Mouse (Mus musculus): ENCODE measurements around the gene Slc35a2.

Slc35a2 gene

GRCm38 (mm10) chrX:7863181-7863580 is 20.6 kb upstream of the Slc35a2 start:
- TF ChIP-seq POU5F1 (IDR thresholded peaks at IDR 0.05; ENCODE audit: borderline replicate concordance, low read length) (no peak), CTCF (conservative IDR thresholded peaks at IDR 0.05; ENCODE audit: low read length) (no peak), NANOG (IDR thresholded peaks at IDR 0.05; ENCODE audit: borderline replicate concordance, low read length) (no peak)
- H3K4me3 ChIP-seq (replicated peaks; ENCODE audit: low read length), result no peak overlapping the region
- peaks cover 60% of the 10 kb centered on the region for H3K36me3 ChIP-seq (ENCODE audit: insufficient read depth, low read length)
- H3K27me3 ChIP-seq (ENCODE audit: insufficient read depth, low read length), result no peaks in the 10 kb centered on the region
- peaks cover 52% of the 10 kb centered on the region for H3K4me1 ChIP-seq (replicated peaks; ENCODE audit: low read depth, low read length)
- no peaks in the 10 kb centered on the region for H3K9me3 ChIP-seq (ENCODE audit: low read length)

DNA sequence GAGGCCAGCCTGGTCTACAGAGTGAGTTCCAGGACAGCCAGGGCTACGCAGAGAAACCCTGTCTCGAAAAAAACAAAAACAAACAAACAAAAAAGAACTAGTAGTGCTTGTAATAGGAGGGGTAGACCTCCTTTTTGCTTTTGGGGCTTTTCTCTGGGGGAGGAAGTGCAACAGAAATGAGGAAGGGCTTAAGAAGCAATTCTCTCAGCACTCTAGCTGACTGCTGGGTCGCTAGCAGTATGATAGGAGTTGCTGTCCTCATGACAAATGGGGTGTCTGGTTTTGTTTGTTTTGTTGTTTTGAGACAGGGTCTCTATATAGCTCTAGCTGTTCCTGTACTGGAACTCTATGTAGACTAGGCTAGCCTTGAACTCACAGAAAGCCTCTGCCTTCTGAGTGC is 19.3 kb upstream of the Slc35a2 start:
- Histone ChIP-seq H3K27me3 (ENCODE audit: insufficient read depth, low read length) (no peaks in the 10 kb centered on the region), H3K36me3 (ENCODE audit: insufficient read depth, low read length) (peaks cover 49% of the 10 kb centered on the region), H3K4me1 (replicated peaks; ENCODE audit: low read depth, low read length) (peaks cover 62% of the 10 kb centered on the region), H3K9me3 (ENCODE audit: low read length) (no peaks in the 10 kb centered on the region), H3K4me3 (replicated peaks; ENCODE audit: low read length) (no peak overlapping the region)
- TF ChIP-seq POU5F1 (IDR thresholded peaks at IDR 0.05; ENCODE audit: borderline replicate concordance, low read length) (no peak), NANOG (IDR thresholded peaks at IDR 0.05; ENCODE audit: borderline replicate concordance, low read length) (no peak), CTCF (conservative IDR thresholded peaks at IDR 0.05; ENCODE audit: low read length) (no peak)

DNA sequence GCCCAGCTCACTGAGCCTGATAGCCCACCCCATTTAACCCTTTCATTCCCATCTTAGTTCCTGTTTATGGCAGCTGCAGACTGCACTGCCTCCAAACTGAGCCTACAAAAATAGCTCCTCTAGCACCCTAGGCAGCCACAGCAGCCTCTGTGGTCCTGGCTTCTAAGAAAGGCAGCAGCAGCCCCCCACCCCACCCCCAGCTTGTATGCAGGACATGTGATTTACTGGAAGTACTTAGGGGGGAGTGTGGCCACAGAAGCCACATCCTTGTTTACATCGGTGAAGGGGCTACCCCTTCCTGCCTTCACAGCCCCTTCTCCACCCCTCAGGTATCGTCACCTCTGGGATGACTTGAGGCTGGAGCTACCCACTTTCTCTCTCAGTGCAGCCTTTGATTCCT is 18.5 kb upstream of the Slc35a2 start:
- H3K4me3 ChIP-seq (replicated peaks; ENCODE audit: low read length), result no peak overlapping the region
- H3K4me1 ChIP-seq (replicated peaks; ENCODE audit: low read depth, low read length), result peaks cover 65% of the 10 kb centered on the region
- H3K36me3 ChIP-seq (ENCODE audit: insufficient read depth, low read length), result peaks cover 44% of the 10 kb centered on the region
- TF ChIP-seq POU5F1 (IDR thresholded peaks at IDR 0.05; ENCODE audit: borderline replicate concordance, low read length) (no peak), CTCF (conservative IDR thresholded peaks at IDR 0.05; ENCODE audit: low read length) (no peak), NANOG (IDR thresholded peaks at IDR 0.05; ENCODE audit: borderline replicate concordance, low read length) (no peak)
- H3K27me3 ChIP-seq (ENCODE audit: insufficient read depth, low read length), result no peaks in the 10 kb centered on the region
- H3K9me3 ChIP-seq (ENCODE audit: low read length), result no peaks in the 10 kb centered on the region

DNA sequence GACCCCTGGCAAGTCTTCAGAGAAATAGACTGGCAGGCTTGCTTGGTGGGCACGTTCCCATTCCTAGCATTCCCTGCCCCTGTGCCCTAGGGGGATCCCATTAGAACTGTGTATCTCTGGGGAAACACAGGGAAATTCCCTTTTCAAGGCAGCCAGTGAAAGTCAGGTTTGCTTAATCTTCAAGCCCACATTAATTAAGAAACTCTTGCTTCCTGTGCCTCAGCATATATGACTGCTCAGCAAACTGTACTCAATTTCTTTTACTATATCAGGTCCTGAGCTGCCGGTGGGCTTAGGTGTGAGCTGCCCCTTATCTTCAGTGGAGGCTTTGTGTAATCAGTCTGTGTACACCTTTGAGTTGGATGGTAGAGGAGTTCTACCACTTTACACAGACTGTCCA is 18.0 kb upstream of the Slc35a2 start:
- no peak for TF ChIP-seq POU5F1 (IDR thresholded peaks at IDR 0.05; ENCODE audit: borderline replicate concordance, low read length)
- TF ChIP-seq NANOG (IDR thresholded peaks at IDR 0.05; ENCODE audit: borderline replicate concordance, low read length), result no peak
- no peak for TF ChIP-seq CTCF (conservative IDR thresholded peaks at IDR 0.05; ENCODE audit: low read length)
- no peak overlapping the region for H3K4me3 ChIP-seq (replicated peaks; ENCODE audit: low read length)
- no peaks in the 10 kb centered on the region for H3K27me3 ChIP-seq (ENCODE audit: insufficient read depth, low read length)
- peaks cover 69% of the 10 kb centered on the region for H3K4me1 ChIP-seq (replicated peaks; ENCODE audit: low read depth, low read length)
- H3K36me3 ChIP-seq (ENCODE audit: insufficient read depth, low read length), result peaks cover 41% of the 10 kb centered on the region
- H3K9me3 ChIP-seq (ENCODE audit: low read length), result no peaks in the 10 kb centered on the region

GRCm38 (mm10) chrX:7867141-7867540 is 16.7 kb upstream of the Slc35a2 start:
- Histone ChIP-seq H3K27me3 (ENCODE audit: insufficient read depth, low read length) (no peaks in the 10 kb centered on the region), H3K9me3 (ENCODE audit: low read length) (no peaks in the 10 kb centered on the region), H3K36me3 (ENCODE audit: insufficient read depth, low read length) (peaks cover 44% of the 10 kb centered on the region), H3K4me1 (replicated peaks; ENCODE audit: low read depth, low read length) (peaks cover 75% of the 10 kb centered on the region), H3K4me3 (replicated peaks; ENCODE audit: low read length) (no peak overlapping the region)
- TF ChIP-seq CTCF (conservative IDR thresholded peaks at IDR 0.05; ENCODE audit: low read length) (no peak), NANOG (IDR thresholded peaks at IDR 0.05; ENCODE audit: borderline replicate concordance, low read length) (no peak), POU5F1 (IDR thresholded peaks at IDR 0.05; ENCODE audit: borderline replicate concordance, low read length) (no peak)

GRCm38 (mm10) chrX:7868506-7868905 is 15.3 kb upstream of the Slc35a2 start:
- Histone ChIP-seq H3K27me3 (ENCODE audit: insufficient read depth, low read length) (no peaks in the 10 kb centered on the region), H3K36me3 (ENCODE audit: insufficient read depth, low read length) (peaks cover 54% of the 10 kb centered on the region), H3K9me3 (ENCODE audit: low read length) (no peaks in the 10 kb centered on the region), H3K4me1 (replicated peaks; ENCODE audit: low read depth, low read length) (peaks cover 72% of the 10 kb centered on the region), H3K4me3 (replicated peaks; ENCODE audit: low read length) (no peak overlapping the region)
- TF ChIP-seq CTCF (conservative IDR thresholded peaks at IDR 0.05; ENCODE audit: low read length), result no peak
- TF ChIP-seq NANOG (IDR thresholded peaks at IDR 0.05; ENCODE audit: borderline replicate concordance, low read length), result no peak
- no peak for TF ChIP-seq POU5F1 (IDR thresholded peaks at IDR 0.05; ENCODE audit: borderline replicate concordance, low read length)

DNA sequence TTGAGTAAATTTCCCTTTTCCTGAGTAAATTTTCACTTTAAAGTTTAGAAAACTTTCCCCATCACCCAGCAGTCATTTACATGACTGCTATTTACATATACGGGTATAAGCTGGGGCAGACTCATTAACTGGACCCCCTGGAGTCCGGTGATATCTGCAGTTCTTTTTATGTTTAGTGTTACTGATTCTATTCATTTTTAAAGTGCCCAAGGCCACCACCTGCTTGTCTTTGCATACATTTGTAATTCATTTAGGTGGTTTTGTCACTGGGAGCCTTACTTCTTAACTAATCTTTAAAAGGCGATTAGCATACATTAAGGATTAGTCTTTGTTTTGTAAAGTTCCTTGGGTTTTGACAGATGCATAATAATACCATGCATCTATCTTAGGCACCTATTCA is 14.0 kb upstream of the Slc35a2 start:
- Histone ChIP-seq H3K4me1 (replicated peaks; ENCODE audit: low read depth, low read length) (peaks cover 66% of the 10 kb centered on the region), H3K27me3 (ENCODE audit: insufficient read depth, low read length) (no peaks in the 10 kb centered on the region), H3K36me3 (ENCODE audit: insufficient read depth, low read length) (peaks cover 67% of the 10 kb centered on the region), H3K9me3 (ENCODE audit: low read length) (no peaks in the 10 kb centered on the region), H3K4me3 (replicated peaks; ENCODE audit: low read length) (no peak overlapping the region)
- TF ChIP-seq CTCF (conservative IDR thresholded peaks at IDR 0.05; ENCODE audit: low read length) (no peak), NANOG (IDR thresholded peaks at IDR 0.05; ENCODE audit: borderline replicate concordance, low read length) (no peak), POU5F1 (IDR thresholded peaks at IDR 0.05; ENCODE audit: borderline replicate concordance, low read length) (peak; percentile 61; the same call in 1 of the 2 replicates)

DNA sequence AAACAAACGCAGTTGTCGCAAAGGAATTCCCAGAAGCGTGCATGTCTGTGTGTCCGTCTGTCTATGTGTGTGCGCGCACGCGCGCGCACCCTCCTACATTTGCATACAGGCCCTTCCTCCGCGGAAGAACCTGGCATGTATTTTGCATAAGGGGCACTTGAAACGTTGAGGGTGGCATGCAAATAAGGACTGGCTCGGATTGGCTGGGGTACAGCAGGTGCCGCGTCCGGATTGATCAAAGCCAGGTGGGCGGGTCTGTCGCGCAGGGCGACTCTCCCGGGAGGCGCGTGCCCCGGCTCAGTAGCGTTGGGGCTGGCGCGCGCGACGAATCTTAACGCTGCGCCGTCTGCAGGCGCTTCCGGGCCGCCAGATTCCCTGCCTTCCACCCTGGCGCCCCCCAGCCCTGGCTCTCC is 5.8 kb upstream of the Slc35a2 start, which contains the start of gene Pim2:
Gene Pim2 (plus strand): TSS at position 256 of the 413 bp plus-strand sequence.
- Histone ChIP-seq H3K27me3 (ENCODE audit: insufficient read depth, low read length) (no peaks in the 10 kb centered on the region), H3K9me3 (ENCODE audit: low read length) (no peaks in the 10 kb centered on the region), H3K36me3 (ENCODE audit: insufficient read depth, low read length) (peaks cover 37% of the 10 kb centered on the region), H3K4me3 (replicated peaks; ENCODE audit: low read length) (peak within 1 kb of the TSS; percentile 88), H3K4me1 (replicated peaks; ENCODE audit: low read depth, low read length) (peaks cover 25% of the 10 kb centered on the region)
- TF ChIP-seq NANOG (IDR thresholded peaks at IDR 0.05; ENCODE audit: borderline replicate concordance, low read length) (no peak), POU5F1 (IDR thresholded peaks at IDR 0.05; ENCODE audit: borderline replicate concordance, low read length) (no peak)

DNA sequence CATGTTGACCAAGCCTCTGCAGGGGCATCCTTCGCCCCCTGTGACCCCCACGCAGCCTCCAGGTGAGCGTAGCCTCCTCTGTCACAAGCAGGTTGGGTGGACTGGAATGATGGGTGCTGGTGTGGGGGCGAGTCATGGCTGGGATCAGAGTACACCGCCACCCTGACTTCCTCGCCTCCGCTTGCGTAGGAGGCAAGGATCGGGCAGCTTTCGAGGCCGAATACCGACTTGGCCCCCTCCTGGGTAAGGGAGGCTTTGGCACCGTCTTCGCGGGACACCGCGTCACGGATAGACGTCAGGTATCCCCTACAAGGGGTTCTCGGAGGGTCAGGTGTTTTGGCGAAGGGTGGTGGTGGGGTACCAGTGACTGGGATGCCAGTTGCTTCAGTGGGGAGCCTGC is 5.3 kb upstream of the Slc35a2 start:
- H3K4me1 ChIP-seq (replicated peaks; ENCODE audit: low read depth, low read length), result peaks cover 29% of the 10 kb centered on the region
- no peak for TF ChIP-seq NANOG (IDR thresholded peaks at IDR 0.05; ENCODE audit: borderline replicate concordance, low read length)
- no peak for TF ChIP-seq POU5F1 (IDR thresholded peaks at IDR 0.05; ENCODE audit: borderline replicate concordance, low read length)
- no peak for TF ChIP-seq CTCF (conservative IDR thresholded peaks at IDR 0.05; ENCODE audit: low read length)
- peaks cover 32% of the 10 kb centered on the region for H3K36me3 ChIP-seq (ENCODE audit: insufficient read depth, low read length)
- H3K9me3 ChIP-seq (ENCODE audit: low read length), result no peaks in the 10 kb centered on the region
- no peaks in the 10 kb centered on the region for H3K27me3 ChIP-seq (ENCODE audit: insufficient read depth, low read length)
- peak overlapping the region; percentile 88 for H3K4me3 ChIP-seq (replicated peaks; ENCODE audit: low read length)

All from E14TG2a.4 (cell line).